In genomic region chr16:76694913-76695312, GRCm38 (mm10) we compare ENCODE assay signal across 9 mouse cellular contexts.
A peak's percentile ranks its signal among the peaks of the same experiment; 100 is the strongest.
DNase-seq lines count a peak whose midpoint lies in the region.
"Had no signal": no experiment of that assay in that cellular context is flagged by ENCODE, and none has a peak within 500 bp of the region (broad histone marks: within the 10 kb centered on the region; RNA-seq: fewer than 3 reads in every experiment).

No protein-coding gene starts in this region.

- intact Hi-C loops in gastrocnemius, postnatal 14 days (cut with DNase I; ENCODE audit: low total_unique reads) = no loop called here

- DNase-seq in embryo, embryonic 10 days (ENCODE audit: low spot score) = peak; percentile 41
- DNase-seq in embryo, embryonic 9.5 days (ENCODE audit: extremely low spot score) = no peak
- peak; percentile 35 for DNase-seq in urinary bladder, postnatal 14 days (ENCODE audit: low spot score)
- DNase-seq in urinary bladder, postnatal 25 days (ENCODE audit: low spot score) = no peak
- DNase-seq in lung, postnatal 36 days = peak; percentile 42
- peak; percentile 45 for DNase-seq in thymus, postnatal 4 days
- DNase-seq in gastrocnemius, postnatal 14 days = no peak
- DNase-seq in left cerebral cortex, adult 9 months (ENCODE audit: low spot score in 2 of 2) = no peak
- DNase-seq: adrenal gland, postnatal 14 days had no signal

Comparison
In these comparisons a context has a peak if more than half of its experiments do, and no peak if none do; other contexts are left out.
1. DNase-seq: peak in embryo, embryonic 10 days (single experiment), urinary bladder, postnatal 14 days (single experiment), lung, postnatal 36 days (single experiment) and thymus, postnatal 4 days (single experiment); none in embryo, embryonic 9.5 days (single experiment), urinary bladder, postnatal 25 days (single experiment), gastrocnemius, postnatal 14 days (single experiment) and left cerebral cortex, adult 9 months (0 of 2).